Mouse (Mus musculus) brain, embryonic 14.5 days (tissue): ENCODE results near the gene Vmn1r4.

Experiments used
- CTCF ChIP-seq: fragments of 200-500 bp; IDR thresholded peaks from 2 replicates; pipeline ENCODE4 v1.5.1; 2012; ENCODE audit warnings: inconsistent platforms, mild to moderate bottlenecking, moderate library complexity, borderline replicate concordance; ENCODE audit not compliant: insufficient read depth, insufficient read length; ENCODE audit errors: extremely low read depth
- POLR2A ChIP-seq: fragments of 200-500 bp; IDR thresholded peaks from 2 replicates; pipeline ENCODE4 v1.6.1; 2012; ENCODE audit warnings: mild to moderate bottlenecking, inconsistent platforms, borderline replicate concordance; ENCODE audit not compliant: poor library complexity, insufficient read depth, insufficient read length, severe bottlenecking; ENCODE audit errors: extremely low read depth

DNA sequence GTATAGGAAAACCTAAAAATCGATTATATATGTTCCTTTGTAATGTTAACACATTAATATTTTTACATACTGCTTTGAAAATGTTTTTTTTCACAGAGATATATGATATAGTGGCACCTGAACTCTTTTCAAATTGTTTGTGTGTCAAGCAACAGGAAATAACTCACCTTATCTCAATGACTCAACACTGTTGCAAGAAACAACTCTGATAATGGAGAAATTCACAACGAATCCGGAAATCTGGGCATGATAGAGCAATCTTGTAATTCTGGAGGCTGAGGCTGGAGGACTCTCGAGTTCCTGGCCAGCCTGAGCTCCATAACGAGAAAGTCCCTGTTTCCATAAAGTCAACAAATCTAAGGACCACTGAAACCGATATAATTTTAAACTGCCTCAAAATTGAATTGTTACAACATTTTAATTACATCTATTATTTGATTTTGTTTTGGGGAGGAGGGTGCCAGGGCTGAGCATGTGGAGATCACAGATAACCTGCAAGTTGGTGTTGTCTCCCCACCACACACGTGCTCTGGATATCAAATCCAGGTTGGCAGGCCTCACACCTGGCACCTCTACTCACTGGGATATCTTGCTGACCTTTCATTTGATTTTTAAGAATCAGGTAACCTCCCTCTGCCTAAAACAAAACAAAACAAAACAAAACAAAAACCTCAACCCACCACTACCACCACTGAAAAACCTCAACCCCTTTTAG is 4.3 kb upstream of the Vmn1r4 start:
- TF ChIP-seq POLR2A (no peak), CTCF (no peak)
